Mouse (Mus musculus) spleen, adult 2 months (tissue): Measurements from ENCODE around the gene B3galnt1. TPM values are rescaled to one million over a fixed set of nuclear protein-coding genes. Genes with fewer than 3 reads are reported as not detected.

ENCODE experiments used
- DNase-seq, 2 experiments: peaks; one replicate each; pipeline versions ENCODE4 v3.0.0 to v3.0.0-alpha.2; 2012 to 2021; ENCODE audit warnings: low spot score in 2 of 2, low read depth in 1 of 2
- H3K27ac ChIP-seq: fragments of 200-500 bp; 2 replicates; pipeline ENCODE4 v1.5.1; 2012; ENCODE audit warnings: low read length, inconsistent platforms; ENCODE audit not compliant: insufficient read depth
- H3K27me3 ChIP-seq: fragments of 200-500 bp; 2 replicates; pipeline ENCODE4 v1.6.1; 2012; ENCODE audit warnings: mild to moderate bottlenecking, moderate library complexity, low read length, inconsistent platforms; ENCODE audit not compliant: control insufficient read depth, insufficient read depth
- H3K36me3 ChIP-seq: fragments of 200-500 bp; 2 replicates; pipeline ENCODE4 v1.6.1; 2012; ENCODE audit warnings: mild to moderate bottlenecking, low read length, inconsistent platforms; ENCODE audit not compliant: control insufficient read depth, insufficient read depth
- H3K4me1 ChIP-seq: fragments of 200-500 bp; 2 replicates; pipeline ENCODE4 v1.6.1; 2011; ENCODE audit warnings: inconsistent platforms; ENCODE audit not compliant: control insufficient read depth, insufficient read depth, insufficient read length
- H3K4me3 ChIP-seq: fragments of 200-500 bp; 2 replicates; pipeline ENCODE4 v1.5.1; 2011; ENCODE audit warnings: mild to moderate bottlenecking, inconsistent platforms; ENCODE audit not compliant: insufficient read depth, insufficient read length; ENCODE audit errors: extremely low read depth
- CTCF ChIP-seq: fragments of 200-500 bp; IDR thresholded peaks from 2 replicates; pipeline ENCODE4 v1.5.1; 2011; ENCODE audit warnings: mild to moderate bottlenecking, inconsistent platforms; ENCODE audit not compliant: insufficient read depth, insufficient read length, insufficient replicate concordance; ENCODE audit errors: extremely low read depth
- POLR2A ChIP-seq: fragments of 200-500 bp; IDR thresholded peaks from 2 replicates; pipeline ENCODE4 v1.6.1; 2011; ENCODE audit warnings: low read depth, low read length, inconsistent platforms
- WGBS: fragments of 180-500 bp; shearing (Covaris S2); methylation state at CpG from one replicate; pipeline ENCODE4 v1.1.7; 2018; 5-methylcytosine and 5-hydroxymethylcytosine counted together
- polyA plus RNA-seq: library from polyadenylated mRNA; depleted of rRNA; stranded (reverse); fragments of >200 nt; gene quantifications from 2 replicates; pipeline ENCODE4 v1.2.3, GENCODE M21; 2012; rRNA removed

Gene B3galnt1
- polyA plus RNA-seq, 1 experiment: 1.5 TPM

GRCm38 (mm10) chr3:69524356-69525071 is 74.2 kb downstream of the B3galnt1 start:
- Histone ChIP-seq H3K4me1 (no peaks in the 10 kb centered on the region), H3K36me3 (no peaks in the 10 kb centered on the region), H3K4me3 (no peak overlapping the region), H3K27ac (no peak overlapping the region), H3K27me3 (no peaks in the 10 kb centered on the region)
- TF ChIP-seq POLR2A (no peak), CTCF (no peak)
- DNase-seq: no peak
- 53% methylated on average over 8 of the region's 8 CpGs for WGBS

Other genes starting within 250 kb of the B3galnt1 start
- gene Nmd3, start 123.0 kb upstream of the B3galnt1 start, polyA plus RNA-seq: 29.5 and 30.8 TPM in 2 replicates